Mouse (Mus musculus) heart, adult 2 months (tissue): Measurements from ENCODE around the gene G6pc2. TPM values are rescaled to one million over a fixed set of nuclear protein-coding genes. Genes with fewer than 3 reads are reported as not detected.

Experiments used
- DNase-seq, 2 experiments: peaks; one replicate each; pipeline ENCODE4 v3.0.0; 2021
- H3K27ac ChIP-seq: fragments of 200-600 bp; 2 replicates; pipeline ENCODE4 v1.8.1; 2022
- H3K27me3 ChIP-seq: fragments of 200-500 bp; 2 replicates; pipeline ENCODE4 v1.6.1; 2012; ENCODE audit warnings: mild to moderate bottlenecking, low read length, inconsistent platforms, mixed read lengths; ENCODE audit not compliant: control insufficient read depth, insufficient read depth
- H3K36me3 ChIP-seq: fragments of 200-500 bp; 2 replicates; pipeline ENCODE4 v1.6.1; 2012; ENCODE audit warnings: low read length, inconsistent platforms; ENCODE audit not compliant: control insufficient read depth, insufficient read depth
- H3K4me1 ChIP-seq: fragments of 200-500 bp; 2 replicates; pipeline ENCODE4 v1.6.1; 2011; ENCODE audit warnings: low read length; ENCODE audit not compliant: control insufficient read depth, insufficient read depth
- H3K4me3 ChIP-seq: fragments of 200-600 bp; 2 replicates; pipeline ENCODE4 v1.8.1; 2022
- H3K79me2 ChIP-seq: fragments of 200-500 bp; replicated peaks from 2 replicates; pipeline ENCODE4 v1.6.1; 2012; ENCODE audit warnings: mild to moderate bottlenecking, inconsistent platforms, low read length, moderate library complexity, mixed read lengths; ENCODE audit not compliant: control insufficient read depth, insufficient read depth
- H3K9ac ChIP-seq: fragments of 200-500 bp; 2 replicates; pipeline ENCODE4 v1.6.1; 2012; ENCODE audit warnings: low read depth, mild to moderate bottlenecking, control low read depth, inconsistent platforms, low read length, mixed read lengths
- CTCF ChIP-seq: fragments of 200-600 bp; IDR thresholded peaks from 2 replicates; pipeline ENCODE4 v1.8.1; 2022; ENCODE audit warnings: antibody characterized with exemption, mild to moderate bottlenecking, moderate library complexity
- EP300 ChIP-seq: fragments of 200-500 bp; IDR thresholded peaks from 2 replicates; pipeline ENCODE4 v1.6.1; 2011; ENCODE audit warnings: low read depth, low read length, control low read depth; ENCODE audit not compliant: insufficient read depth
- POLR2A ChIP-seq: fragments of 200-500 bp; IDR thresholded peaks from 2 replicates; pipeline ENCODE4 v1.6.1; 2011; ENCODE audit warnings: mild to moderate bottlenecking, low read depth, low read length, control low read depth; ENCODE audit not compliant: insufficient read depth
- WGBS: fragments of 180-500 bp; shearing (Covaris S2); methylation state at CpG from one replicate; pipeline ENCODE4 v1.1.7; 2018; 5-methylcytosine and 5-hydroxymethylcytosine counted together
- intact Hi-C: fragments of 180-260 bp; cut with DNase I; formaldehyde crosslinking; loops from one replicate; pipeline ENCODE4 v1.15.1; 2025
- polyA plus RNA-seq: library from polyadenylated mRNA; depleted of rRNA; stranded (reverse); fragments of >200 nt; gene quantifications from 2 replicates; pipeline ENCODE4 v1.2.3, GENCODE M21; 2012
- total RNA-seq, 2 experiments: library from RNA; stranded (reverse); gene quantifications; 2 replicates each; pipeline ENCODE4 v1.2.3; 2021

G6pc2 gene
- total and polyA plus RNA-seq, 3 experiments: not detected

- Histone ChIP-seq H3K4me3 (no peak overlapping the region), H3K9ac (no peak overlapping the region), H3K4me1 (peaks cover 1% of the 10 kb centered on the region; the same call in 1 of the 2 replicates), H3K27ac (no peak overlapping the region), H3K79me2 (no peaks in the 10 kb centered on the region), H3K27me3 (no peaks in the 10 kb centered on the region), H3K36me3 (no peaks in the 10 kb centered on the region)
- no peak for TF ChIP-seq EP300
- no peak for DNase-seq
- WGBS: 75% methylated on average over 3 of the region's 3 CpGs
- intact Hi-C loops: loop anchor here (5.0 kb wide), 1 partner anchor 347 kb away; the partner anchor contains the start of gene Cers6
Observed at GRCm38 (mm10) chr2:69209684-69210083, 1.2 kb upstream of the G6pc2 start.

GRCm38 (mm10) chr2:69212652-69213051 is 1.8 kb downstream of the G6pc2 start:
- no peak for DNase-seq
- Histone ChIP-seq H3K27me3 (no peaks in the 10 kb centered on the region), H3K9ac (no peak overlapping the region), H3K4me1 (no peaks in the 10 kb centered on the region), H3K27ac (no peak overlapping the region), H3K36me3 (no peaks in the 10 kb centered on the region), H3K79me2 (no peaks in the 10 kb centered on the region), H3K4me3 (no peak overlapping the region)
- 70% methylated on average over 10 of the region's 10 CpGs for WGBS
- intact Hi-C loops: no loop called here
- no peak for TF ChIP-seq EP300

- intact Hi-C loops: no loop called here
- H3K36me3 ChIP-seq: no peaks in the 10 kb centered on the region
Observed at GRCm38 (mm10) chr2:69215242-69215641, 4.4 kb downstream of the G6pc2 start.

GRCm38 (mm10) chr2:69221868-69222416 is 11.1 kb downstream of the G6pc2 start:
- TF ChIP-seq CTCF (no peak), EP300 (no peak), POLR2A (no peak)
- no peak for DNase-seq
- H3K79me2 ChIP-seq: no peaks in the 10 kb centered on the region
- intact Hi-C loops: no loop called here
- H3K27ac ChIP-seq: peak overlapping the region; percentile 42
- no peaks in the 10 kb centered on the region for H3K27me3 ChIP-seq
- no peak overlapping the region for H3K4me3 ChIP-seq
- 53% methylated on average over 5 of the region's 5 CpGs for WGBS
- no peaks in the 10 kb centered on the region for H3K4me1 ChIP-seq
- no peaks in the 10 kb centered on the region; the same call in 1 of the 2 replicates for H3K36me3 ChIP-seq
- H3K9ac ChIP-seq: no peak overlapping the region

More at GRCm38 (mm10) chr2:69215242-69215641, 4.4 kb downstream of the G6pc2 start:
- H3K9ac ChIP-seq: no peak overlapping the region
- H3K79me2 ChIP-seq: no peaks in the 10 kb centered on the region
- no peak overlapping the region for H3K4me3 ChIP-seq
- 81% methylated on average over 7 of the region's 7 CpGs for WGBS
- TF ChIP-seq EP300 (no peak), POLR2A (no peak), CTCF (no peak)
- no peaks in the 10 kb centered on the region for H3K27me3 ChIP-seq
- H3K4me1 ChIP-seq: no peaks in the 10 kb centered on the region
- no peak for DNase-seq
- H3K27ac ChIP-seq: no peak overlapping the region

GRCm38 (mm10) chr2:69222815-69223214 is 11.9 kb downstream of the G6pc2 start:
- Histone ChIP-seq H3K4me3 (no peak overlapping the region), H3K79me2 (no peaks in the 10 kb centered on the region), H3K27me3 (no peaks in the 10 kb centered on the region), H3K36me3 (no peaks in the 10 kb centered on the region; the same call in 1 of the 2 replicates), H3K27ac (no peak overlapping the region), H3K9ac (no peak overlapping the region), H3K4me1 (no peaks in the 10 kb centered on the region)
- whole genome bisulfite sequencing: 88% methylated on average over 10 of the region's 10 CpGs
- intact Hi-C loops: no loop called here
- TF ChIP-seq CTCF: no peak
- TF ChIP-seq EP300: no peak
- TF ChIP-seq POLR2A: no peak
- DNase-seq: no peak

- H3K79me2 ChIP-seq: no peaks in the 10 kb centered on the region
- no peak for TF ChIP-seq POLR2A
- TF ChIP-seq EP300: no peak
- no peak overlapping the region for H3K9ac ChIP-seq
- no peak for DNase-seq
- no peaks in the 10 kb centered on the region for H3K27me3 ChIP-seq
- no peaks in the 10 kb centered on the region for H3K4me1 ChIP-seq
- intact Hi-C loops: no loop called here
- WGBS: 45% methylated on average over 2 of the region's 2 CpGs
- H3K36me3 ChIP-seq: no peaks in the 10 kb centered on the region; the same call in 1 of the 2 replicates
- no peak overlapping the region for H3K4me3 ChIP-seq
- no peak overlapping the region for H3K27ac ChIP-seq
Observed at GRCm38 (mm10) chr2:69224724-69225123, 13.9 kb downstream of the G6pc2 start.
